Mouse (Mus musculus) ES-E14 (cell line): ENCODE measurements around the gene Neurod1. TPM values are rescaled to one million over a fixed set of nuclear protein-coding genes. Genes with fewer than 3 reads are reported as not detected.

Source experiments
- DNase-seq: peaks from one replicate; pipeline ENCODE4 v3.0.0-alpha.2; 2013; ENCODE audit warnings: low read depth, low spot score
- H3K27ac ChIP-seq: 2 replicates; pipeline ENCODE4 v1.5.1; 2012; ENCODE audit warnings: low read depth, mild to moderate bottlenecking, low read length, moderate library complexity, mixed read lengths; ENCODE audit not compliant: poor library complexity, insufficient read depth, severe bottlenecking
- H3K36me3 ChIP-seq: 2 replicates; pipeline ENCODE4 v1.6.1; 2012; ENCODE audit warnings: mild to moderate bottlenecking, low read length, moderate library complexity, mixed read lengths; ENCODE audit not compliant: control insufficient read depth, poor library complexity, insufficient read depth, severe bottlenecking
- H3K4me1 ChIP-seq, 2 experiments: fragments of 150-350 bp in 1 of 2; sonication (generic) in 1 of 2; 2 replicates each; pipeline ENCODE4 v1.6.1; 2012; ENCODE audit warnings: low read length in 2 of 2, mild to moderate bottlenecking in 1 of 2, mixed read lengths in 1 of 2; ENCODE audit not compliant: control insufficient read depth in 2 of 2, insufficient read depth in 2 of 2, poor library complexity in 1 of 2
- H3K4me3 ChIP-seq, 2 experiments: fragments of 150-350 bp in 1 of 2; sonication (generic) in 1 of 2; 2 replicates each; pipeline ENCODE4 v1.5.1; 2012; ENCODE audit warnings: low read length in 2 of 2, low read depth in 1 of 2, mild to moderate bottlenecking in 1 of 2, mixed read lengths in 1 of 2; ENCODE audit not compliant: insufficient read depth in 1 of 2, poor library complexity in 1 of 2, severe bottlenecking in 1 of 2
- H3K9ac ChIP-seq: 2 replicates; pipeline ENCODE4 v1.6.1; 2012; ENCODE audit warnings: low read depth, mild to moderate bottlenecking, low read length, mixed read lengths; ENCODE audit not compliant: poor library complexity, insufficient read depth, severe bottlenecking
- H3K9me3 ChIP-seq: fragments of 150-350 bp; sonication (generic); 2 replicates; pipeline ENCODE4 v1.6.1; 2012; ENCODE audit warnings: low read depth, mild to moderate bottlenecking, low read length; ENCODE audit not compliant: control insufficient read depth, insufficient read depth
- CHD2 ChIP-seq: IDR thresholded peaks from 2 replicates; pipeline ENCODE4 v1.6.1; 2014; ENCODE audit warnings: mild to moderate bottlenecking, low read depth, low read length, inconsistent platforms
- HCFC1 ChIP-seq: IDR thresholded peaks from 2 replicates; pipeline ENCODE4 v1.6.1; 2012; ENCODE audit warnings: low read length, inconsistent platforms, borderline replicate concordance; ENCODE audit not compliant: insufficient read depth
- MAFK ChIP-seq: IDR thresholded peaks from 2 replicates; pipeline ENCODE4 v1.6.1; 2014; ENCODE audit warnings: mild to moderate bottlenecking, low read depth, low read length, inconsistent platforms; ENCODE audit not compliant: insufficient read depth
- ZC3H11A ChIP-seq: IDR thresholded peaks from 2 replicates; pipeline ENCODE4 v1.6.1; 2012; ENCODE audit warnings: low read depth, mild to moderate bottlenecking, inconsistent platforms, low read length, borderline replicate concordance
- ZNF384 ChIP-seq: IDR thresholded peaks from 2 replicates; pipeline ENCODE4 v1.6.1; 2012; ENCODE audit warnings: low read depth, low read length, inconsistent platforms
- in situ Hi-C, 2 experiments: fragments of 600-800 bp; cut with MboI; formaldehyde crosslinking; loops; one replicate each; pipeline ENCODE4 v1.15.1; 2025; ENCODE audit warnings: low sequenced_read_pairs in 2 of 2, inconsistent platforms in 1 of 2; ENCODE audit not compliant: unreplicated experiment in 2 of 2
- total RNA-seq: library from RNA; depleted of rRNA; stranded (reverse); fragments of 300-350 nt; gene quantifications from 2 replicates; pipeline ENCODE4 v1.2.3, GENCODE M21; 2012

The Neurod1 gene
- total RNA-seq, 1 experiment: 1.3 TPM

DNA sequence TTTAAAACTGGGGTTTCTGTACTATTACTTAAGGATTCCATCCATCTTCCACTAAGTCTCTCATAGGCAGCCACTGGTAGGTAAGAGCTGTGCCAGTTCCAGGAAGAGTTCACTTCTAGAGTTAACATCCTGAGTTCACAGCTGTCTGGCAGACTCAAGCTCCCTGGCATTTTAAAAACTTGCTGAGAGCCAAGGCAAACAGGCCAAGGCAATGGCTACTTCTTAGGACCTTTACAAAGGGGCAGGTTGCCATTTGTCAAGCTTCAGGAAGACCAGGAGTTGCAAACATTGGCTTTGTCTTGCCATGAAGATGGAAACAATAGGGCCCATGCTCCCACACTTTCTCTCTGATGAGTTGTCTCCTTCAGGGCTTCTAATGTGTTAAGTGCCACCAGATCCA lies 26.5 kb downstream of the Neurod1 start:
- no peaks in the 10 kb centered on the region for H3K9me3 ChIP-seq
- H3K27ac ChIP-seq: no peak overlapping the region
- no peak for DNase-seq
- in situ Hi-C loops: no loop called here
- H3K4me1 ChIP-seq: peaks cover 3 to 12% of the 10 kb centered on the region in 2 experiments; a peak in 2 of 4 replicates
- no peak overlapping the region for H3K4me3 ChIP-seq
- no peaks in the 10 kb centered on the region for H3K36me3 ChIP-seq
- no peak overlapping the region for H3K9ac ChIP-seq
- TF ChIP-seq CHD2 (no peak), MAFK (no peak), HCFC1 (no peak), ZC3H11A (no peak), ZNF384 (no peak)

GRCm38 (mm10) chr2:79429650-79430049 lies 26.9 kb downstream of the Neurod1 start:
- no peak overlapping the region for H3K9ac ChIP-seq
- peak; percentile 65 for DNase-seq
- TF ChIP-seq MAFK: no peak
- TF ChIP-seq ZNF384: no peak
- TF ChIP-seq HCFC1: no peak
- TF ChIP-seq ZC3H11A: no peak
- TF ChIP-seq CHD2: no peak
- in situ Hi-C loops: no loop called here
- no peaks in the 10 kb centered on the region for H3K36me3 ChIP-seq
- H3K9me3 ChIP-seq: no peaks in the 10 kb centered on the region
- H3K4me3 ChIP-seq: peak overlapping the region in 1 of 2 experiments; percentile 84; a peak in 1 of 4 replicates
- H3K27ac ChIP-seq: no peak overlapping the region
- H3K4me1 ChIP-seq: peaks cover 3 to 12% of the 10 kb centered on the region in 2 experiments; a peak in 2 of 4 replicates

GRCm38 (mm10) chr2:79429108-79429507 lies 27.4 kb downstream of the Neurod1 start:
- in situ Hi-C loops: no loop called here

DNA sequence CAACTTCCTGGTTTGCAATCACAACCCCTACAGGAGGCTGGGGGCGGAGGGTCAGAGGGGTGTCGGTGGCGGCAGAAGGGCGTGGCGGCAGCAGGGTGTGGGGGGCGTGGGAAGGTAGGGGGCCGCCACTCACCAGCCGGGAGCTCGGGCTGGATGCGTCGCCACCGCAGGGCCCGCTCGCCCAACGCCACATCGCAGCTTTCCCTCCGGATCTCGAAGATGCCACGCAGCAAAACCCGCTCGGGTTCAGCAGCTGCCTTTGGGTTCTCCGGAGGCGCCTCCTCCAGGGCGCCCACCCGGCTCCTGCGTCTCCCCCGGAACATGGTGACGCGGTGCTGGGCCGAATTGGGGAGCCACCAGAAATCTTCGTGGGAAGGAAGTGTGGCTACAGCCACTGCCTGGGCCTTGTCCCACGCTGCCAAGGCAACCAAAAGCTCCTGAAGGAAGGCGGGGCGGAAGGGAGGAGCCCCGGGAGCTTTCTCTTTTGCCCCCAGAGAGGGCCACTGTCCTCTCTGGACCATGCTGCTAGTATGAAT lies 27.9 kb downstream of the Neurod1 start:
- peaks cover 3 to 12% of the 10 kb centered on the region in 2 experiments; a peak in 2 of 4 replicates for H3K4me1 ChIP-seq
- H3K9ac ChIP-seq: peak overlapping the region; percentile 18
- no peak overlapping the region for H3K27ac ChIP-seq
- in situ Hi-C loops: no loop called here
- TF ChIP-seq CHD2 (no peak), HCFC1 (no peak), ZC3H11A (no peak)
- no peak for DNase-seq
- H3K36me3 ChIP-seq: no peaks in the 10 kb centered on the region
- H3K9me3 ChIP-seq: no peaks in the 10 kb centered on the region
- H3K4me3 ChIP-seq: peak overlapping the region; percentile 73 to 84

More at GRCm38 (mm10) chr2:79429108-79429507, 27.4 kb downstream of the Neurod1 start:
- H3K27ac ChIP-seq: no peak overlapping the region
- H3K4me3 ChIP-seq: peak overlapping the region; percentile 73 to 84
- no peak for DNase-seq
- peaks cover 3 to 12% of the 10 kb centered on the region in 2 experiments; a peak in 2 of 4 replicates for H3K4me1 ChIP-seq
- H3K9me3 ChIP-seq: no peaks in the 10 kb centered on the region
- TF ChIP-seq CHD2 (no peak), ZNF384 (no peak), ZC3H11A (no peak), MAFK (no peak), HCFC1 (no peak)
- no peaks in the 10 kb centered on the region for H3K36me3 ChIP-seq
- no peak overlapping the region for H3K9ac ChIP-seq
